Mouse (Mus musculus): Measurements from ENCODE around the gene Ube2n. TPM values are rescaled to one million over a fixed set of nuclear protein-coding genes. Genes with fewer than 3 reads are reported as not detected.

Ube2n gene
- polyA plus RNA-seq, 1 experiment from 2014 or later, result 431 TPM

GRCm38 (mm10) chr10:95562859-95563841, 48.2 kb downstream of the Ube2n start:
- 1% methylated on average over 65 of the region's 65 CpGs for WGBS
- Histone ChIP-seq H3K27me3 (no peaks in the 10 kb centered on the region), H3K9me3 (no peaks in the 10 kb centered on the region), H3K9ac (replicated peaks) (peak overlapping the region; percentile 96), H3K36me3 (no peaks in the 10 kb centered on the region; the same call in 1 of the 2 replicates), H3K4me2 (replicated peaks) (peak overlapping the region; percentile 90), H3K4me3 (replicated peaks) (peak overlapping the region; percentile 91), H3K4me1 (replicated peaks) (peaks cover 42% of the 10 kb centered on the region), H3K27ac (peak overlapping the region; percentile 94)
- ATAC-seq, result peak; percentile 66

GRCm38 (mm10) chr10:95563851-95564845, 49.2 kb downstream of the Ube2n start, which contains the start of gene Nudt4:
TSS of gene Nudt4 (minus strand) at chr10:95564146.
- WGBS, result 1% methylated on average over 68 of the region's 97 CpGs
- Histone ChIP-seq H3K4me2 (replicated peaks) (peak within 1 kb of the TSS; percentile 90), H3K9me3 (no peaks in the 10 kb centered on the region), H3K4me3 (replicated peaks) (peak within 1 kb of the TSS; percentile 91), H3K36me3 (no peaks in the 10 kb centered on the region; the same call in 1 of the 2 replicates), H3K4me1 (replicated peaks) (peaks cover 39% of the 10 kb centered on the region), H3K27ac (peak within 1 kb of the TSS; percentile 94), H3K9ac (replicated peaks) (peak within 1 kb of the TSS; percentile 96), H3K27me3 (no peaks in the 10 kb centered on the region)
- peak; percentile 95 for ATAC-seq

- WGBS, result 29% methylated on average over 14 of the region's 14 CpGs
- Histone ChIP-seq H3K27me3 (no peaks in the 10 kb centered on the region), H3K4me3 (replicated peaks) (no peak overlapping the region), H3K4me2 (replicated peaks) (no peak overlapping the region), H3K4me1 (replicated peaks) (peaks cover 28% of the 10 kb centered on the region), H3K36me3 (no peaks in the 10 kb centered on the region), H3K9me3 (no peaks in the 10 kb centered on the region), H3K27ac (no peak overlapping the region), H3K9ac (replicated peaks) (no peak overlapping the region)
- ATAC-seq, result no peak
Measured at GRCm38 (mm10) chr10:95565156-95565854, 50.4 kb downstream of the Ube2n start.

GRCm38 (mm10) chr10:95566786-95567185, 51.8 kb downstream of the Ube2n start:
- 89% methylated on average over 3 of the region's 3 CpGs for WGBS
- Histone ChIP-seq H3K27ac (no peak overlapping the region), H3K27me3 (no peaks in the 10 kb centered on the region), H3K4me2 (replicated peaks) (no peak overlapping the region), H3K9ac (replicated peaks) (no peak overlapping the region), H3K36me3 (no peaks in the 10 kb centered on the region), H3K9me3 (no peaks in the 10 kb centered on the region), H3K4me3 (replicated peaks) (no peak overlapping the region), H3K4me1 (replicated peaks) (peaks cover 16% of the 10 kb centered on the region)
- ATAC-seq, result no peak

GRCm38 (mm10) chr10:95567550-95567949, 52.6 kb downstream of the Ube2n start:
- Histone ChIP-seq H3K36me3 (no peaks in the 10 kb centered on the region), H3K4me2 (replicated peaks) (no peak overlapping the region), H3K4me3 (replicated peaks) (no peak overlapping the region), H3K4me1 (replicated peaks) (peaks cover 8% of the 10 kb centered on the region), H3K27ac (no peak overlapping the region), H3K9me3 (no peaks in the 10 kb centered on the region), H3K27me3 (no peaks in the 10 kb centered on the region), H3K9ac (replicated peaks) (no peak overlapping the region)
- no peak for ATAC-seq
- WGBS, result 58% methylated on average over 5 of the region's 5 CpGs

GRCm38 (mm10) chr10:95568016-95568415, 53.1 kb downstream of the Ube2n start:
- peaks cover 4% of the 10 kb centered on the region for H3K4me1 ChIP-seq (replicated peaks)
- no peaks in the 10 kb centered on the region for H3K9me3 ChIP-seq
- 79% methylated on average over 6 of the region's 6 CpGs for WGBS
- no peaks in the 10 kb centered on the region for H3K27me3 ChIP-seq
- H3K4me2 ChIP-seq (replicated peaks), result no peak overlapping the region
- H3K27ac ChIP-seq, result no peak overlapping the region
- ATAC-seq, result no peak
- H3K9ac ChIP-seq (replicated peaks), result no peak overlapping the region
- H3K36me3 ChIP-seq, result no peaks in the 10 kb centered on the region
- H3K4me3 ChIP-seq (replicated peaks), result no peak overlapping the region

- Histone ChIP-seq H3K9me3 (no peaks in the 10 kb centered on the region), H3K4me2 (replicated peaks) (no peak overlapping the region), H3K27me3 (no peaks in the 10 kb centered on the region), H3K4me1 (replicated peaks) (peaks cover 4% of the 10 kb centered on the region), H3K9ac (replicated peaks) (no peak overlapping the region), H3K4me3 (replicated peaks) (no peak overlapping the region), H3K36me3 (no peaks in the 10 kb centered on the region), H3K27ac (no peak overlapping the region)
- 70% methylated on average over 2 of the region's 2 CpGs for WGBS
- no peak for ATAC-seq
Measured at GRCm38 (mm10) chr10:95569441-95569840, 54.5 kb downstream of the Ube2n start.

- Histone ChIP-seq H3K27ac (no peak overlapping the region), H3K4me2 (replicated peaks) (no peak overlapping the region), H3K9ac (replicated peaks) (no peak overlapping the region), H3K4me3 (replicated peaks) (no peak overlapping the region), H3K27me3 (no peaks in the 10 kb centered on the region), H3K9me3 (no peaks in the 10 kb centered on the region), H3K4me1 (replicated peaks) (peaks cover 15% of the 10 kb centered on the region), H3K36me3 (no peaks in the 10 kb centered on the region)
- ATAC-seq, result no peak
- 75% methylated on average over 4 of the region's 4 CpGs for WGBS
Measured at GRCm38 (mm10) chr10:95574994-95575393, 60.0 kb downstream of the Ube2n start.

- no peak overlapping the region for H3K27ac ChIP-seq
- H3K9me3 ChIP-seq, result no peaks in the 10 kb centered on the region
- peaks cover 15% of the 10 kb centered on the region for H3K4me1 ChIP-seq (replicated peaks)
- H3K4me3 ChIP-seq (replicated peaks), result no peak overlapping the region
- no peaks in the 10 kb centered on the region for H3K36me3 ChIP-seq
- ATAC-seq, result no peak
- H3K27me3 ChIP-seq, result no peaks in the 10 kb centered on the region
- no peak overlapping the region for H3K4me2 ChIP-seq (replicated peaks)
- H3K9ac ChIP-seq (replicated peaks), result no peak overlapping the region
- 69% methylated on average over 10 of the region's 10 CpGs for WGBS
Measured at GRCm38 (mm10) chr10:95575839-95576380, 61.0 kb downstream of the Ube2n start.

GRCm38 (mm10) chr10:95576876-95577566, 62.1 kb downstream of the Ube2n start:
- 0 out of 2 replicates have a peak, but pooled peaks have one; percentile 34 for ATAC-seq
- no peak overlapping the region for H3K9ac ChIP-seq (replicated peaks)
- WGBS, result 54% methylated on average over 14 of the region's 14 CpGs
- H3K4me3 ChIP-seq (replicated peaks), result no peak overlapping the region
- no peaks in the 10 kb centered on the region for H3K36me3 ChIP-seq
- H3K27me3 ChIP-seq, result no peaks in the 10 kb centered on the region
- peaks cover 15% of the 10 kb centered on the region for H3K4me1 ChIP-seq (replicated peaks)
- H3K4me2 ChIP-seq (replicated peaks), result peak overlapping the region; percentile 10; the same call in 1 of the 2 replicates
- H3K27ac ChIP-seq, result no peak overlapping the region
- H3K9me3 ChIP-seq, result no peaks in the 10 kb centered on the region

All from midbrain, embryonic 13.5 days (tissue).